Mouse (Mus musculus) splenic B cell, adult 2 months (primary cell): ENCODE results near the gene Zfp426.
A peak's percentile ranks its signal among the peaks of the same experiment; 100 is the strongest.

ENCODE experiments used
- DNase-seq: peaks from one replicate; pipeline ENCODE4 v3.0.0-alpha.2; 2011; ENCODE audit warnings: low read depth, low spot score
- H3K27me3 ChIP-seq: 2 replicates; pipeline ENCODE4 v1.6.1; 2012; ENCODE audit warnings: mild to moderate bottlenecking, low read length, moderate library complexity, mixed read lengths; ENCODE audit not compliant: control insufficient read depth, poor library complexity, insufficient read depth, severe bottlenecking
- H3K36me3 ChIP-seq: 2 replicates; pipeline ENCODE4 v1.6.1; 2012; ENCODE audit warnings: mild to moderate bottlenecking, low read length, moderate library complexity, mixed read lengths; ENCODE audit not compliant: control insufficient read depth, poor library complexity, insufficient read depth, severe bottlenecking

The Zfp426 gene

DNA sequence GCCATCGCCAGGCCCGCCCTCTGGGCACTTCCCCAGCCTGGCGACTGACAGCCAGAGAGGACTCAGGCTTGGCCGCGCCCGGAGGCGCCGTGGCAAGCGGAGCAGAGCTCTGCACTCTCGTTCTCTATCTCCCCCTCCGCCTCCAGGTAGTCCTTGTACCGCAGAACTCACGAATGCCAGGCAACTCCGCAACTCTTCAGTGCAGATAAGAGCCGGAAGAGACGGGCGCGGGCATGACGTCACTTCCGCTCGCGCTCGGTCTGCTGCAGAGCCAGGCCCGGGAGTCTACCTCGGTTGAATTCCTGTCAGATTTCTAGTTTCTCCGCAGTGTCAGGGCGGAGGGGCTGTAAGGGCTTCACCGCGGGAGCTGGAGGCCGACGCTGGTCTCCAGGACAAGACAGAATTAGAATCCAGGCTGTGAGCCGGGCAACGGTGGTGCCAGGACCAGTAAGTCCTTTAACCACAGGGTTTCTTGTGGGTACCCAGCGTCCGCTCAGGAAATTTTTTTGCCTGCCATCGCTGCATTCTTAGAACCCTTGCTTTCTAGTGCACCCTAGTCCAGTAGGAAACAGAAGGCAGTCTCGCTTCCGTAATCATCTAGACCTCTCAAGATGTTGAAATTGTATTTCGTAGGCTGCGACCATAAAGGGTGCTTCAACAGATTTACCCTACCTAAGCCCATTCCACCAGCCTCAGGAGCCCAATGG is at the start of gene Zfp426:
Gene Zfp426 (minus strand): TSS at position 220 of the 707 bp plus-strand sequence.
- peak; percentile 92 for DNase-seq
- Histone ChIP-seq H3K27me3 (no peaks in the 10 kb centered on the region), H3K36me3 (0 out of 2 replicates have a peak, but pooled peaks cover 1% of the 10 kb centered on the region)

GRCm38 (mm10) chr9:20536598-20536997 is 44.1 kb upstream of the Zfp426 start:
- no peak for DNase-seq
- no peaks in the 10 kb centered on the region for H3K27me3 ChIP-seq

DNA sequence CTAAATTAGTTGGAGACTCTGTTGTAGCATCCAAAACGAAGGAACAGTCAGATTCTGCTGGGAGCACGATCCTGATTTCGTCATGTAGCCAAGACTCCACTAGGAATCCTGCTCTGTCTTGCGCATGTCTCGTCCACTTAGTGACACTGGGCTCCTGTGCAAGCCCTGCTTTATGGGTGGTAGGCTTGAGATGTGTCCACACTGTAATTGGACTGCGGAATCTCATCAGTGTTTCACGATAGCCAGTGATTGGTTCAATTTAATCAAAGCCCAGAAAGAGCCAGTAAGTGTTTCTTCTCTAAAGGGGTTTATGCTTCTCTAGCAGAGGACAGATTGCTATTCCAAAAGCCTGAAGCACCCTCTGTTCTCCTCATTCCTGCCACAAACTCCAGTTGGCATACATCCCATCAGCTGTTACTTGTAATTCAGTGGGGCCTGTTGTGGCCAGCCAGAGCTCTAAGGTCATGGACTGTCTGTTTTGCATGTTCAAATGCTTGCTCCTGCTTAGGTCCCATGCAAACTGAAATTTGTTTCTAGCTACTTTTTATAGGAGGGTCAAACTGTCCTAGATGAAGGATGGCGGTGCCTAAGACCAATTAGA is 41.9 kb upstream of the Zfp426 start:
- no peak for DNase-seq
- Histone ChIP-seq H3K27me3 (no peaks in the 10 kb centered on the region), H3K36me3 (no peaks in the 10 kb centered on the region)

More at GRCm38 (mm10) chr9:20536598-20536997, 44.1 kb upstream of the Zfp426 start:
- H3K36me3 ChIP-seq, result no peaks in the 10 kb centered on the region

GRCm38 (mm10) chr9:20521306-20521957 is 28.9 kb upstream of the Zfp426 start, which contains the start of gene Zfp266:
Zfp266 (minus strand) TSS chr9:20521417.
- Histone ChIP-seq H3K27me3 (no peaks in the 10 kb centered on the region), H3K36me3 (no peaks in the 10 kb centered on the region)
- DNase-seq, result peak; percentile 90

DNA sequence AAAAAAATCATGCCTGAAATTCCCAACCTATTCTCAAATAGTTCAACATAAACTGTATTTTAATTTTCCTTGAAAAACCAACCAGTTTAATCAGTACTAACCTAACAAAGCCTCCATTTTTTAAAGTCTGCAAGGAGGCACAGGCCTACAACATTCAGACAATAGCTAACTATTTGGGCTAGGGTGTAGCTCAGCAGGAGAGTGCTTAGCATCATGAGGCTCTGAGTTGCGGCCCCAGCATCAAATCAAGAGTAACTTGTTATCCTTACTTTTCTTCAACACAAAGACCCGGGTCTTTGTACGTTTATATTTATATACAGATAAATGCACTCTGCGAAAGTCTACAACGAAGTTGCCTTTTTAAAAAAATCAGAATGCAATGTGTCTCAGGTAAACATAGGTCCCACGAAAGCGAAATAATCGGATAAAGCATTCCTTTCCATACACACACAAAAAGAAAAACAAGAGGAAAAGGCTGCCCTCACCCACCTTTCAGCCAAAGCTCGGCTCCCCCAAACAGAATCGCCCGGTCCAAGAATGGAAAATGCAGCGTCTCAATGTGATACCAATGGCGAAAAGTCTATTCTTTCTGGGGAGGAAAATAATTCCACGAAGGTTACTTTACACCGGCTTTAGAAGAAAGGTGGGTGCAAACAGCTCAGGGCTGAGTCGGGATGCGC is 28.1 kb upstream of the Zfp426 start:
- no peak for DNase-seq
- no peaks in the 10 kb centered on the region for H3K36me3 ChIP-seq
- H3K27me3 ChIP-seq, result no peaks in the 10 kb centered on the region

DNA sequence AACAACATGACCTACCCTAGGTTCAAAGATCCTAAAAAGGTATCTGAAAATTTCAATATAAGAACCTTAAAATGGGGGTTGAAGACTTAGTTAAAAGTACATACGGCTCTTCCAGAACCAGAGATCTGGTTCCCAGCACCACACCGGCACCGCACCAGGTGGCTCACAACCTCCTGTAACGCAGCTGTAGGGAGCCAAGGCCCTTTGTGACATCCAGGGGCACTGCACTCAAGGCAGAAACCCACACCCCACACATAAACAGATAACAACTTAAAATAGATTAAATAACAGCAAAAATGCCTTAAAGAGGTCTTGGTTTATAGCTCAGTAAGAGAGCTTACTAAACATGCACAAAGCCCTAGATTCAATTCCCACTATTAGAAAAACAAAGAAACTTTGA is 27.4 kb upstream of the Zfp426 start:
- no peak for DNase-seq
- Histone ChIP-seq H3K27me3 (no peaks in the 10 kb centered on the region), H3K36me3 (no peaks in the 10 kb centered on the region)

- Histone ChIP-seq H3K27me3 (no peaks in the 10 kb centered on the region), H3K36me3 (no peaks in the 10 kb centered on the region)
- no peak for DNase-seq
Measured at GRCm38 (mm10) chr9:20518708-20519107, 26.2 kb upstream of the Zfp426 start.

GRCm38 (mm10) chr9:20517727-20518126 is 25.2 kb upstream of the Zfp426 start:
- Histone ChIP-seq H3K36me3 (no peaks in the 10 kb centered on the region), H3K27me3 (no peaks in the 10 kb centered on the region)
- no peak for DNase-seq

DNA sequence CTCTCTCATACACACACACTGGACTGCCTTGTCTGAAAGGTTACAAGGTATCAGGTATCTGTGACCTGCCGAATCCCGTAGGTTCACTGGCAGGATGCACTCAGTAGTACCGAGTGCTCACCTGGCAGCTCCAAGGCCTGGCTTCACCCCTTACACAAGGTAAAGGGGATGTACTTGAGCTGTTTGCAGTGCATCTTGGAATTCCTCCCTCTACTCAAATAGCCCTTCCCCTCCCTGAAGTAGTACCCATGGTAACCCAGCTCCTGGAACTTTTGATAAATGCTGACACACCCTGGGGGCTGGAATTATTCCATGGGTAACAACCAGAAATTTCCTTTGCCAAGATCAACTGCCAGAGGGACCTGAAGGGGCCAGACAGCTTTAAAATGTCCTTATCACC is 21.5 kb upstream of the Zfp426 start:
- H3K27me3 ChIP-seq, result no peaks in the 10 kb centered on the region
- DNase-seq, result no peak
- no peaks in the 10 kb centered on the region for H3K36me3 ChIP-seq

- Histone ChIP-seq H3K27me3 (no peaks in the 10 kb centered on the region), H3K36me3 (no peaks in the 10 kb centered on the region)
- DNase-seq, result no peak
Measured at GRCm38 (mm10) chr9:20512714-20513113, 20.2 kb upstream of the Zfp426 start.

DNA sequence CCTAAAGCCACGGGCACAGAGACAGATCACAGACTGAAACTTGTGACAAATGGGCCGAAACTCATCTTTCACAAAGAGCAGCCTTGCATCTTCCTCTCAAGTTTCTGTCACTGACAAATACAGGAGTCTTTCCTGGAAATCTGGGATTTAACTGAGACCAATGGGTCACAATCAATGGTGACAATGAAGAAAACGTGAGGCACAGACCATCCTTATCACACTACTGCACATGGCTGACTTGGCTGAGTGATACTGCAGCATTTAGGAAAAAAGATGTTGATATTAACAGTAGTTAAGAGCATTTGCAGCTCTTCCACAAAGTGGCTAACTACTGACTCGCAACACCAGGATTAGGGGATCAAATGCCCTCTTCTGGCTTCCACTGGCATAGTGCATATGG is 19.1 kb upstream of the Zfp426 start:
- H3K27me3 ChIP-seq, result no peaks in the 10 kb centered on the region
- no peak for DNase-seq
- H3K36me3 ChIP-seq, result no peaks in the 10 kb centered on the region

GRCm38 (mm10) chr9:20510346-20510745 is 17.8 kb upstream of the Zfp426 start:
- H3K27me3 ChIP-seq, result no peaks in the 10 kb centered on the region
- no peaks in the 10 kb centered on the region for H3K36me3 ChIP-seq
- no peak for DNase-seq

DNA sequence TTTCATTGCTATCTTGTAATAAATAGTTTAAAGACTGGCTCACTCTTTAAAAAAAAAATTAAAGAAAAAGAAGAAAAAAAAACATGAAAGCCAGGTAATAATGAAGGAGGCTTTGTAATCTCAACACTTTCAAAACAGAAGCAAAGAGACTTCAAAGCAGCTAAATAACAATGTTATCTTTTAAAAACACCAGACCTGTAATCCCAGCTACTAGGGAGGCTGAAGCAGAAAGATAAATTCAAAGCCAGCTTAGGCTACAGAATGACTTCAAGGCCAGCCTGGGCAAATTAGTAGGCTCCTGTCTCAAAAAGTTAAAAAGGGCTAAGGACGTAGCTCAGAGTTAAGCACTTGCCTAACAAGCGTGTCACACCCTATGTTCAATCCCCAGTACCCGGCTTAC is 17.1 kb upstream of the Zfp426 start:
- DNase-seq, result no peak
- H3K27me3 ChIP-seq, result no peaks in the 10 kb centered on the region
- no peaks in the 10 kb centered on the region for H3K36me3 ChIP-seq

GRCm38 (mm10) chr9:20504801-20505200 is 12.3 kb upstream of the Zfp426 start:
- no peaks in the 10 kb centered on the region for H3K27me3 ChIP-seq
- H3K36me3 ChIP-seq, result peaks cover 4% of the 10 kb centered on the region
- DNase-seq, result no peak

DNA sequence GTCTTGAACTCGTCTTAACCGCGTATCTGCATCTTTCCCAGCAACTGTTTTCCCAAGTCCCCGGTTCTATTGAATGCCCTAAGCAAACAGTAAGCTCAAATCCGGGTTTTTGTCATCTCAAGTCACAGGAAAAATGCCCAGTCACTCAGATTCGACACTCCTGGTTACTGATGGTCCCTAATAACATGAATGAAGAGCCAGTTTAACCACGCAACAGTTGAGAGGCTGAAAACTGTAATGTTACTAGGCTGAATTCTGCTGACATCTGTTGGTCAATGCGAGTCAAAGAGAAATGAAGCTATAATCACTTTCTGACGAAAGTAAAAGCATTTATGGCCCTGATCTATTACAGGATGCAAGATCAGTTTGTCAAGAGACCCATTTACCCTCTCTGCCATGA is 735 bp upstream of the Zfp426 start:
- DNase-seq, result peak; percentile 36
- H3K27me3 ChIP-seq, result no peaks in the 10 kb centered on the region
- H3K36me3 ChIP-seq, result 0 out of 2 replicates have a peak, but pooled peaks cover 3% of the 10 kb centered on the region
